Mouse (Mus musculus) G1E (cell line): ENCODE results near the gene Mgat4c.

ENCODE experiments used
- CTCF ChIP-seq: IDR thresholded peaks from 2 replicates; pipeline ENCODE4 v1.5.1; 2012; ENCODE audit warnings: low read depth, low read length, inconsistent platforms, mixed read lengths
- GATA1 ChIP-seq: IDR thresholded peaks from 2 replicates; pipeline ENCODE4 v1.6.1; 2012; ENCODE audit warnings: borderline replicate concordance, low read length, inconsistent platforms, mixed read lengths
- TAL1 ChIP-seq: conservative IDR thresholded peaks from 2 replicates; pipeline ENCODE4 v1.6.1; 2012; ENCODE audit warnings: low read depth, low read length, inconsistent platforms, mixed read lengths

- TF ChIP-seq CTCF (no peak), GATA1 (no peak), TAL1 (no peak)
Observed at GRCm38 (mm10) chr10:102056975-102057565, 375.8 kb downstream of the Mgat4c start.
